Mouse (Mus musculus) left cerebral cortex, adult 8-10 months (tissue): ENCODE results near the gene Zfp827. TPM values are rescaled to one million over a fixed set of nuclear protein-coding genes. Genes with fewer than 3 reads are reported as not detected.
A peak's percentile ranks its signal among the peaks of the same experiment; 100 is the strongest.
"Not testable (repeated sequence)": the region's sequence is repeated elsewhere in the genome, so short reads cannot be mapped to it uniquely, and the experiment has no call there.

Experiments used
- DNase-seq, 2 experiments: peaks; one replicate each; pipeline ENCODE4 v3.0.0; 2022; ENCODE audit warnings: low spot score in 2 of 2
- total RNA-seq, 4 experiments: library from RNA; stranded (reverse); gene quantifications; 2 replicates each; pipeline ENCODE4 v1.2.4; 2022

Zfp827 gene
- total RNA-seq, 4 experiments from 2014 or later, result 39.1 to 45.0 (median 44.3) TPM

DNA sequence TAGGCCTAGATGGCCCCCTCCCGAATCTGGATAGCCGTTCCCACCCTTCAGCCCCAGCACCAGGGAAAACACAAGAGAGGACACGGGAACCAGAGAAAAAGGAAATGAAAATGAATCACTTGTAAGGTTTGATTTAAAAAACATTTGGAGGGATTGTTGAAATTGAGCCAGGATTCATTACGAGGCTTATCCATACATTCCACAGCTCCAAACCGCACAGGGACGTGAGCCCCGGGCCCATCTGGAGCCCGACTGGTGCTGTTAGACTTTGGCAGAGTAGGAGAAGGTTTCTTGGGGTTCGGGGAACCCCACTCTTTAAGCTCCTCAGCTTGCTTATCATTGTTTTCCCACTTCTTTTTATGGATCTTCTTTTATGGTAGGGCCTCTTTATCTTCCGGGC lies 76.9 kb downstream of the Zfp827 start:
- no peak for DNase-seq

DNA sequence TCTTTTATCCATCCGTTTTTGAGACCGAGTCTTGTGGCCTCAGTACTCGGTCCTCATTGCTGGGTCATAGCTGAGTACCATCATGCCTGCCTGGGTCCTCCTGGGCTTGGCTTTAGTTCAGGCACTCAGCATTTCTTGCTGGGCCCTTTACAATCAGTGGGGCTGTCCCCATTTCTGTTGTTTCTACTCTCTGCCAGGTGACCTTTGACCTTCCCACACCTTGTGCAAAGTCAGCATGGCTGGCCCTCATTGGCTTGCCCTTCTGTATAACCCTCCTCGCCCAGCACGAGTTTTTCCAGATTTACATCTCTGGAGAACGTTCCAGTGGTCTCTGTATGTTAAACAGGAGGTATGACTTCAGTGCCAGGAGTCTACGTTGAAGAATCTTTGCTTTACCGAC lies 83.2 kb downstream of the Zfp827 start:
- DNase-seq, result no peak

DNA sequence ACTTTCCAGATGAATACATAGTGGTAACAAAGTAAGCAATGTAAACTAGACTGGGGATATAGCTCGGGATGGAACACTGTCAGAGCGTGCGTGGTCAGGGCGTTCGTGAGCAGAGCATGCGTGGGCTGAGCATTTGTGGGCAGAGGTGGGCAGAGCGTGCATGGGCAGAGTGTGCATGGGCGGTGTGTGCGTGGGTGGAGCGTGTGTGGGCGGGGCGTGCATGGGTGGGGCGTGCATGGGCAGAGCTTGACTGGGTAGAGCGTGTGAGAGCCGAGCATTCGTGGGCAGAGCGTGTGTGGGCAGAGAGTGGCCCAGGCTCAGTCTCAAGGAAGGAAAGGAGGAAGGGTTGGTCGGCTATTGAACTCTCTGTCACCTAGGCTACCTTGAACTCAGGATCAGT lies 84.2 kb downstream of the Zfp827 start:
- DNase-seq, result no peak

DNA sequence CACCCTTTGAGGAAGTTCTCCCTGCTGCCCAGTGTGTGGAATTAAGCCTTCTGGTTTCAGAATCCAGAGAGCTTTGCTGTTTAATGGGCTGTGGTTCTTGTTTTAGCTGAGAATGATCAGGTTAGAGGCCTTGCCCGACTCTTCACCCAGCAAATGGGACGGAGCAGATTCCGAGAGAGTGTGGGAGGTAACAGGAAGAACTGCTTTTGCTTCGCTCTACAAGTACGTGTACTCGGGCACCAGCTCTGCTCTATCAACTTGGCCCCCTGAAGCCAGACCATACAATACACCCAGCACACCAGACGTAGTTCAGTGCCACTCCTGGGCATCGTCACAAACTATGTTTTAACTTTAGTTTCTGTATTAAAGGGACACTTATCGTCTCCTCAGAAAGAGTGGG lies 85.3 kb downstream of the Zfp827 start:
- DNase-seq, result no peak

DNA sequence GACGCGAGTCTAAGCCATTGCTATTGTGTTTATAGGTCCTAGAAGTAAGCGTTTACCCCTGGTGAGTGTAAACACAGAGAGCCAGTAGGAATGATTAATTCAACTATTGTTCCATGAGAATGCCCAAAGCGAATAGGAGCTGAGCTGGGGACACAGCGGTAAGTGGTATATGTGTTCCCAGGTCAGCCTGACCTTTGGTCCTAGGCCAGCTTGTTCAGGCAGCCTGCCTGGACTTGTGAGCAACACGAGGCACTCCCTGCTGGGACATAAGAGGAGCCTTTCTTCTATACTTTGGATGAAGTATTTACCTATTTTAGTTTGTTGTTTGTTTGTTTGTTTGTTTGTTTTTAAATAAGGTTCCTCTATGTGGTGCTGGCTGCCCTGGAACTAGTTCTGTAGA lies 86.3 kb downstream of the Zfp827 start:
- no peak for DNase-seq

DNA sequence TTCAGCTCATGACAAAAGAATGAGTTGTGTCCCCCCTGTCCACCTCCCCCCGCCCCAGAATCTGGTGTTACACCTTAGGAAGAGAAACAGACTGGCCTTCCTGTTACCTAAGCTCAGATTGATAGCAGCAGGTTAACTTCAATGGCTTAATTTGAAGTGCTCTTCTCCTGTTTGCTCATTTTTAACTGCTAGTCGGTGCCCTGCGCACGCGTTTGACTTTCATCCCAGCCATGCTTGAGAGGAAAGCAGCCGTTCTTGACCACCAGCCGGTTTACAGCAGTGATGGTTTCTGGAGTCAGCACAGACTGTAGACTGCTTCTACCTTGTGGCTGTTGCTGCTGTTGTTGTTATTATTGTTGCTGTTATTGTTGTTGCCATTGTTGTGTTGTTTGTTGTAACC lies 88.2 kb downstream of the Zfp827 start:
- DNase-seq, result no peak

DNA sequence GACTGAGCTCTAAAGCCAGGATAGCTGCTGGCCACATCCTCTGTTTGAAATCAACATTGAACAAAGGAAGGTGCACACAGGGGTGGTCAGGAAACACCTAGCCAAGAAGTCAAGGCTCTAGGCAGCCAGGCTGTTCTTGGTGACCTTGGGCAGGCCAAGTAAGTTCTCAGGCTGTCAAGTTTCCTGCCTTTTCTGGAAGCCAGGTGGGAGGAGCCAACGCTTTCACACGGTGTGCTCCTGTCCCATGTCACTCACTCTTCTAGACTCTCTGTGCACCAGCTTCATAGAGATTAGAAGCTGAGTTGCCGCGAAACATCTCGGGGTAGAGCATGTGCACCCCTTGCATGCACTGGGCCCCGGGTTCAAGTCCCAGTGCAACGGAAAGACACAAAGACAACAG lies 89.5 kb downstream of the Zfp827 start:
- DNase-seq, result no peak

DNA sequence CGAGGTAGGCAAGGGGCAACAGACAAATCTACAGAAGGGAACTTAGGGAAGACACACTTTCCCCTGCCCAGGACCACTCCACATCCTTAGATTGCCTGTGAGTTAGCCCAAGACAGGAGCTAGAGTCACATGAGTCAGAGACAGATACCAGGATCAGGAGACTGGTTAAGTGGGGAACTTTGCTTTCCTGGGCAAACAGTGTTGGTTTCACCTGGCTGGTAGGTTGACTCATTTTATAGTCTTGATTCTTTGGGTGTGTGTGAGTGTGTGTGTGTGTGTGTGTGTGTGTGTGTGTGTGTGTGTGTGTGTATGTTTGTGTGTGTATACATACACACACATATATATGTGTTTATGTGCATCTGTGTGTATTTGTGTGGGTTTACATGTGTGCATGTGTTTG lies 93.4 kb downstream of the Zfp827 start:
- no peak for DNase-seq

DNA sequence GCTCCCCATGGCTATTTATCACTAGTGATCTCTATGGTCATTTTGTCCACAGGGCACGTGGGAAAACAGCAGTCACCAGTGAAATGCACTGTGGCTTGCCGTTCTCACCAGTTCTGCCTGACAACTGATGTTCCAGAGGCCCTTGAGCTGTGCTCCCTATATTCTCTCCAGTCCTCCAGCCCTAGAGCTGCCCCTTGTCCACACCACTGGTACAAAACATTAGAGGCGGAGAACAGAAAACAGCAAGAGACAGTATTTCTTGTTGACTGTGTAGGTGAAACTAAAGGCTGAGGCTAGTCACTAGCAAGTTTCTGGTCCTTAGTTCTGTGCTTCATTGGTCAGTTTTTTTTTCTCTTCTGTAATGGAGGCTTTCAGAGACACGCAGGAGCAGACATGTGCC lies 96.0 kb downstream of the Zfp827 start:
- DNase-seq, result no peak

DNA sequence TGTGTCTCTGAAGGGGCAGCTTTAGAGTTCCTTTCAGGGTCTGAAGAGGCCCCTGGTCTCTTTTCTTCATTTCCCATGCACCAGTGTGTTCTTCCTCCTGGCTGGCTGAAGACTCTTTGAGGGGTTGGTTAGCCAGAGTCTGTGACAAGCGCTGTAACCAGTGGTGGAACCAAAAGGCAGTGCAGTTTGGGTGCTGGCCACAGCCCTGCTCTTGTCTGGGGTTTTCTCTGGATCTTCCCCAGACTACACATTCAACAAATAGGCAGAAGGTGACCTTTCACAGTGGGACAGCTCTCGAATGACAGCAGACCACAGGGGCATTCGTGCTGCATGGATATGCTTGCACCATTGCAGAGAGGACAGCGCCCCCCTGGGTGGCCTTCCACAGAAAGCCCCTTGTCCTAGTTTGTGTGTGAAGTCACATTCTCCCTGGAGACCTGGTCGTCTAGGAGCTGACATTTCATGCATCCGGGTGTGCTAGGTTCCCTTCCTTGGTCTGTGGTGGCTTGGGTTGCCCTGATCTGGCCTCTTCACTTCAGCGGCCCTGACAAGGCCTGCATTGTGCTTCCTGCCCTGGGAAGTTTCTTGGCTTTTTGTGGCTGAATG lies 99.1 kb downstream of the Zfp827 start:
- DNase-seq, result no peak

DNA sequence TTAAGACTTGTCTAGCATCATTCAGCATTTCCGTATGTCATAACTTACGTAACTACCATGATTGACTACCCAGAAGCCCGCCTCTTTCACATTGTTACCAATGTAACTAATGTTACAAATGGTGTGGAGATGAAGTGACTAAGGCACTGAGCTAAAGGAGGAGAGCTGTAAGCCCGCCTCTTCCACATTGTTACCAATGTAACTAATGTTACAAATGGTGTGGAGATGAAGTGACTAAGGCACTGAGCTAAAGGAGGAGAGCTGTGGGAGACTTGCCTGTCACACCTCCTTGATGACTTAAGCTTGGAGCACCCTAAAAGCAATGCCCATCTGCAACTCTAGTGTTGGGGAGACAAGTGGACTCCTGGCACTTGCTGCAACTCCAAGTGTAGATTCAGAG lies 100.3 kb downstream of the Zfp827 start:
- not testable (repeated sequence) for DNase-seq

DNA sequence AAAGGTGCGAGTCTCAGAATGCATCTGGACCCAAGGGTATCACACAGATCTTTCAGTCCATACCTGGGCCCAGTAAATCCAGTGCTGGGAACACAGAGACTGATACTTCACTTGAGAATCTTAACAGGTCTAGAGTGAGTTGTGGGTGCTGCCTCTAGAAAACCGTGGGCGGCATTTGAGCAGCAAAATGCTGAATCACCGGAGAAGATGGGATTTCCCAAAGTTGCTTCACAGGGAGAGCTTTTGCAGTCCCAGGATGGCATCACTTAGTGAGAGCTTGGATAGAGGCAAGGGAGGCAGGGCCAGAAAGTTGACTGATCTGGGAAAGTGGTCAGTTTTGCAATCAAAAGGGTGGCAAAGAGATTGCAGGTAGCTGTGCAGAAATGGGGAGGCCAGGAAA lies 111.4 kb downstream of the Zfp827 start:
- DNase-seq, result peak in 1 of 2 experiments; percentile 68

DNA sequence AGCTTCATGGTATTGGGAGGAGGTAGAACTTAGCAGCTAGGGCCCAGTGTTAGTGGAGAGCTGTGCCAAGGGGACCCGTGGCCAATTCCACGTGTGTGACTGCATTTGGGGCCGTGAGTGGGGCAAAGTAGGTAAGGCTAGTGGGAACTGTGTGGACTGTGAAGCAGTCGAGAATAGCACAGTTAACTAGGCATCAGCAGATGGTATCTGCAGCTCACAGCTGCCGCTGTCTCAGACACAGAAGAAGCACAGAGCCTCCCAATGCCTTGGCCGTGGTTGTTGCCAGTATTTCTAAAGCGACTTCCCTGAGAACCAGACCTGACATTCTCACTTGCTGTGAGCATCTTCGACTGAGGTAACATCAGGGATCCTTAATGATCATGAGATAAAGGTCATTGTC lies 112.7 kb downstream of the Zfp827 start:
- DNase-seq, result peak; percentile 34 to 90

DNA sequence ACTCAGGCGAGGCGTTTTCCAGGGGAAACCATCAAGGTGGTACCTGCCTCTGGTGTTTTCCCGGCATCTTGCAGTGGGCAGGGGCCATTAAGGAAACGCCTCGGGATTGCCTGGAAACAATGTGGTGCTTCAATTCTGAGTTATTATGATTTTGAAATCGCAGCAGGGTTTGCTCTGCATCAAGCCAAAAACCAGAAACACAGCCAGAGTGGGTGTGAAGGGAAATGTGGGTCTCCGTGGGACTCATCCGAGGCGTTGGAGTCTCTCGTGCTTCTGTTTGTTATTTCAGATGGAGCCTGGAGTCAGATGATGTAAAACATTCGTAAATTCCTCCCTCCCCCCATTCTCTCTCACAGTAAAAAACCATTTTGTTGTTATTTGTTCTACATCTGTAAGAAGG lies 113.4 kb downstream of the Zfp827 start:
- DNase-seq, result no peak

DNA sequence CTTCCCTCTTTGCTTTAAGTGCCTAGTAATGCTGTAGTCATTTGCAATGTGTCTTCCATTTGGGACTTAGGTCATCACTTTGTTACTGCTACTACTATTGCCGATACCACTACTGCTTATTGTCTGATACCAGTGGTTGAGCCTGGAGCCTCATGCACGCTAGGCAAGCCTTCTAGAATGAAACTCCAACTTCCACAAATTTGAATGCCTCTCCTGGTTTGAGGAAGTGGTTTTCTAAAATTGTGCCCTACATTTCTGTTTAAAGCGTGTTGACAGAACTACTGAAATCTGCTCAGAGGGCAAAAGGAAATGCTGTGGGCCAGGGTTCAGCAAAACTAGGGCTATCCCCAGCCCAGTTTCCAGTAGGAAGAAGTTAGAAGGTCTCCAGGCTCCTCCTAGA lies 115.5 kb downstream of the Zfp827 start:
- DNase-seq, result no peak

DNA sequence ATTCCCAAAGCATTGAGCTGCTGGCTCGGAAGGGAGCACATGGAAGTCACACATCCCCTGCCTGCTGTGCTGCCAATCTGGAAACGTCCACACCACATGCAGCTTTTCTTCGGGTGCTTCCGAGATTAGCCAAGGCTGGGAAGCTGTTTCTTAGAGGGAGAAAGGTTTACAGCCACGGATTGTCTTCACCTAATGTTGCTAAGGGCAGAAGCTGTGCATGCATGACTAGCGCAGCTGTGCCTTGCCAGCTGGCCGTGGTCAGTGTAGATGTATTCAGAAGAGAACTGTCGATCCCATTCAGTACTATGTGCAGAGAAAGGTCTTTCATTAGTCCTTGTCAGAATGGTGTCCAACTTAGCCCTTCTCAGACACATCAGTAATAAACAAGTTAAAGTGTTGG lies 117.0 kb downstream of the Zfp827 start:
- no peak for DNase-seq

DNA sequence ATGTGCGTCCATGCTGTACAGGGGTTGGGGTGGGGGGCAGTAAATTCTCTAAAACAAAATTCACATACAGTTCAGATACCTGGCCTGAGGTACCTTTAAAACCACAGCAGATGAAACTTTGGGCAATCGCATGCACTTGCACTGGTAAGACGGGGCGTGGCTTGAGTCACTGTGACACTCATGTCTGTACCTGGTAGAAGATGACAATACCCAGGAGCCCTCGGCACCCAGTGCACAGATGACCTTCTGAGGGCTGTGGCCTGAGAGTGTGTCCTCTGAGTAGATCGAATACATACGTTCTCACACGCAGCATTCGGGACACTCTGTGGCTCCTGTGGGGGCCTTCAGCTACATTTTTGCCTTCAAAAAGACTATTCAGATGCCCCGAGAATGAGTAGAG lies 117.4 kb downstream of the Zfp827 start:
- no peak for DNase-seq

DNA sequence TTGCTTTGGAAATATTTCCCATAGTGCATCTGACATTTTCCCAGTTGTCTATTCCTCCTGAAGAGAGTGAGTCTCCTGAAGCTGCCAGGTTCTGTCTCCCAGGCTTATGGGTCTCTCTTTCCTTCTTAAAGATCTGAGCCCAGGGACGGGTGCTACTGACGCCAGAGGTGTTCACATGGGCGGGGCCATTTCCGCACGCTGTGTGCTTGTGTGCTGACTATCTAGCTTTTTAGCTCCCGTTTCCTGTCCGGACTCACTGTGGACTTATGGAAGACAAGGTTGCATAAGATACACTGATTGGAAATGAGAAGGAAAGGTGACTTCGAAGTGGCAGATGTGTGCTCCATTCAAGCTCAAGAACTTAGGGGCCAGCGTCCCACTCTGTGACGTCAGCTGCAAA lies 120.6 kb downstream of the Zfp827 start:
- DNase-seq, result no peak

DNA sequence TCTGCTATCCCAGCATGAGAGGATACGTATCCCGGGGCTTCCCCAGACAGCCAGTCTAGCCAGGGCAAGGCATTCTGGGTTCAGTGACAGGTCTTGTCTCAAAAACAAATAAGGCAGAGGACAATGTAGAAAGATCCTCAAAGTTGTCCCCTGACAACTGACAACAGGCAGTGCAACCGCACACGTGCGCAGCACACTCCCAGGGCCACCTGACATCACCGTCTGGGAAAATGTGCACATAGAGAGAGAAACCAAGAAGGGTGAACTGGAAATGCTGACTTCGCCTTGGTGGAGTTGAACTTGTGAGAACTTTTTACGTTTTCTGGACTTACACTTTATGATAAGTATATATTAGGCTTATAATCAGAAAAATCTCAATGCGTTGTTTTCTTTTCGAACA lies 121.6 kb downstream of the Zfp827 start:
- no peak for DNase-seq

DNA sequence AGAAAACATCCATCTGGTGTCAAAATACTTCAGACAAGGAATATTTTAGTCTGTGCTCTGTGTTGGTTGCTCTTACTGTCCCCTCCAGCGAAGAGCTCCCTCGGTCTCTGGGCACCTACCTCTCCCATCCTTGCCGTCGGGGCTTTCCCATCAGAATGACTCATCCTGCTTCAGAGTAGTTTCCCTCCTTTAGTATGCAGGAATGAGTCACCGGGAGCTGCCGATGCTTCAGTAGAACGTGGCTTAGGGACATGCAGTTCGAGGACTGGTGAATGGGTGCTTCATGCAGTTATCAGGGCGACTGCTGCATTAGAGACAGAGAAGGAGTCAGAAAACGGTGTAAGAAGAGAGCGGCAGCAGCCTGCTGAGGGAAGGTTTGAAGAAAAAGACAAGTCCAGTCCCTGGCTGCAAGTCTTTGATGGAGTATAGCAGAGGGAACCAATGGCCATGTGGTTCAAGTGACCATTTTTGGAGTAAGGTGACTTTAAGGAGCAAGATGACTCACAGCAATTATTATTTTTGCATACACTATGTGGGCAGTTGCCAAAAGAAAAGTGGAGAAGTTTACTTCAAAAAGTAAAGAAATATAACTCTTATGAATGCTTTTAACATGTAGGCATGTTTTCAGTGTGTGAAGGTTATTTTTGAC lies 122.4 kb downstream of the Zfp827 start:
- peak in 1 of 2 experiments; percentile 40 for DNase-seq

DNA sequence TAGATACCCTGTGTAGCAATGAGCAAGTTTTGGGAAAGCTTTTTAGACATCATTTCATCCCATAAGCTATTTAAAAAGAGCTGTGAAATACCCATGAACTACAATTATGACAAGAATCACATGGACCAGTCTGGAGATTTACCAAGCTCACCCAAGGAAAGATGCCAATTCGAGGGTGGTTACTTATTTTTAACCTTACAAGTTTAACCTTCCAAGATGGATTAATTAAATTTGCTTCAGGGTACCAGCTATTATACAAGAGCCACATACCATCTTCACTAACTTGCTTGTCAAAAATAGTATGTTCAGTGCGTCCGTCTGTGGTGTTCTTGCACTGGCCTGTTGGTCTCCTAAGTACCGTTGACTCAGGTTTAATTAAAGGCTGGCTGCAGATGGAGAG lies 123.4 kb downstream of the Zfp827 start:
- DNase-seq, result peak in 1 of 2 experiments; percentile 30

DNA sequence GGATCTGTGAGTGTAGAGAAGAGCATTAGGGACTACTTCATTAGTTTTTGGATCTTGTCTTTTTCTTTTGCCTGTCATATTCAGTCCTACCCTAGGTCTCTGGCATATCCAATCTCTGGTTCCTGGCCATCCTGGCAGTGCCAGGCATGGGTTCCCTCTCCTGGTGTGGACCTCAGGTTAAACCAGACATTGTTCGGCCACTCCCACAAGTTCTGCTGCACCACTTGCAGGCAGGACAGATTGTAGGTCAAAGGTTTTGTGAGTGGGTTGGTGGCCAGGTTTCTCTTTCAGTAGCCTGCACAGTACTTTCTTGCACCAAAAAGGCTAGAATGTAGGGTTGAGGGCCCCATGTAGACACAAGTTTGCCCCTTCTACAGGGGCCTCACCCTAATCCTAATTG lies 125.0 kb downstream of the Zfp827 start:
- DNase-seq, result no peak

DNA sequence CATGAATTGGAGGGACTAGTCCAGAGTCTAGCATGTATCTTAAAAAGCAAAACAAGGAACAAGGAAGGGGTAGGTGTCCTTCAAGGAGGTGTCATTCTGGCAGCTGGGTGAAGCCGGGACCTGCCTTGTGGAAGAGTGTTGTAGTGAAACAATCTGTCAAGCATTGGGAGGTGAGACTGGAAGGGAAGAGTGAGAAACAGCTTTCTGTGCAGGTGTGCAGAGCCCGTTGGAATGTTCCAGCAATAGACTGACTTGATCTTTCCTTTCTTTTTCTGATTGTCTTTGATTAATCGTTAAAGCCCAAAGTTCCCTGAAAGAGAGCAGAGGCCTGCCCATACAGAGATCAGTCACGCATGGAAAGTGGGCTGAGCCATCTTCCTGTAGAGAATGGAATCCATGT lies 125.4 kb downstream of the Zfp827 start:
- DNase-seq, result no peak
